Mouse (Mus musculus): ENCODE results near the gene Gm9922. TPM values are rescaled to one million over a fixed set of nuclear protein-coding genes. Genes with fewer than 3 reads are reported as not detected.

The Gm9922 gene
- not detected for total RNA-seq (2021)
- long read RNA-seq, experiment 1 = 0 reads
- long read RNA-seq, experiment 2 = 0 reads

GRCm38 (mm10) chr14:101729237-101729971 lies at the start of gene Gm9922, which contains the start of gene Lmo7:
Gene Gm9922 (minus strand): TSS chr14:101729814.
Gene Lmo7 (plus strand): TSS chr14:101729957.
- peak; percentile 53 to 61 for DNase-seq (ENCODE audit: low spot score in 2 of 2)

GRCm38 (mm10) chr14:101778426-101778825 lies 48.8 kb upstream of the Gm9922 start:
- DNase-seq (ENCODE audit: low spot score in 2 of 2) = no peak

GRCm38 (mm10) chr14:101777129-101777493 lies 47.5 kb upstream of the Gm9922 start:
- DNase-seq (ENCODE audit: low spot score in 2 of 2) = no peak

GRCm38 (mm10) chr14:101776296-101777128 lies 46.9 kb upstream of the Gm9922 start:
- DNase-seq (ENCODE audit: low spot score in 2 of 2) = no peak

- no peak for DNase-seq (ENCODE audit: low spot score in 2 of 2)
Measured at GRCm38 (mm10) chr14:101774631-101775030, 45.0 kb upstream of the Gm9922 start.

GRCm38 (mm10) chr14:101771756-101772155 lies 42.1 kb upstream of the Gm9922 start:
- no peak for DNase-seq (ENCODE audit: low spot score in 2 of 2)

- DNase-seq (ENCODE audit: low spot score in 2 of 2) = no peak
Measured at GRCm38 (mm10) chr14:101771336-101771735, 41.7 kb upstream of the Gm9922 start.

- no peak for DNase-seq (ENCODE audit: low spot score in 2 of 2)
Measured at GRCm38 (mm10) chr14:101763762-101764295, 34.2 kb upstream of the Gm9922 start.

GRCm38 (mm10) chr14:101762267-101762666 lies 32.7 kb upstream of the Gm9922 start:
- DNase-seq (ENCODE audit: low spot score in 2 of 2) = no peak

GRCm38 (mm10) chr14:101755425-101755824 lies 25.8 kb upstream of the Gm9922 start:
- no peak for DNase-seq (ENCODE audit: low spot score in 2 of 2)

- no peak for DNase-seq (ENCODE audit: low spot score in 2 of 2)
Measured at GRCm38 (mm10) chr14:101750910-101751309, 21.3 kb upstream of the Gm9922 start.

- no peak for DNase-seq (ENCODE audit: low spot score in 2 of 2)
Measured at GRCm38 (mm10) chr14:101748436-101748835, 18.8 kb upstream of the Gm9922 start.

GRCm38 (mm10) chr14:101747811-101748210 lies 18.2 kb upstream of the Gm9922 start:
- no peak for DNase-seq (ENCODE audit: low spot score in 2 of 2)

GRCm38 (mm10) chr14:101746635-101747034 lies 17.0 kb upstream of the Gm9922 start:
- no peak for DNase-seq (ENCODE audit: low spot score in 2 of 2)

- DNase-seq (ENCODE audit: low spot score in 2 of 2) = no peak
Measured at GRCm38 (mm10) chr14:101737501-101737900, 7.9 kb upstream of the Gm9922 start.

- no peak for DNase-seq (ENCODE audit: low spot score in 2 of 2)
Measured at GRCm38 (mm10) chr14:101733542-101734303, 4.1 kb upstream of the Gm9922 start.

- no peak for DNase-seq (ENCODE audit: low spot score in 2 of 2)
Measured at GRCm38 (mm10) chr14:101729972-101730692, 518 bp upstream of the Gm9922 start.

GRCm38 (mm10) chr14:101714414-101714813 lies 15.2 kb downstream of the Gm9922 start:
- DNase-seq (ENCODE audit: low spot score in 2 of 2) = no peak

GRCm38 (mm10) chr14:101707088-101707487 lies 22.5 kb downstream of the Gm9922 start:
- DNase-seq (ENCODE audit: low spot score in 2 of 2) = no peak

- DNase-seq (ENCODE audit: low spot score in 2 of 2) = no peak
Measured at GRCm38 (mm10) chr14:101704479-101704878, 25.1 kb downstream of the Gm9922 start.
